Mouse (Mus musculus) E14TG2a.4 (cell line): ENCODE measurements at regions not wholly inside any gene's neighbourhood (a gene's known extent, or its start where the extent isn't known, plus 50 kb on each side); places are given as distances from the start of the nearest gene placed in this dataset.

Source experiments
- H3K27me3 ChIP-seq: 2 replicates; pipeline ENCODE4 v1.6.1; 2014; ENCODE audit warnings: low read length, control low read depth; ENCODE audit not compliant: insufficient read depth
- H3K36me3 ChIP-seq: 2 replicates; pipeline ENCODE4 v1.6.1; 2014; ENCODE audit warnings: low read length, control low read depth; ENCODE audit not compliant: insufficient read depth
- H3K4me1 ChIP-seq: replicated peaks from 2 replicates; pipeline ENCODE4 v1.6.1; 2014; ENCODE audit warnings: low read depth, low read length, control low read depth
- H3K4me3 ChIP-seq: replicated peaks from 2 replicates; pipeline ENCODE4 v1.5.1; 2014; ENCODE audit warnings: mild to moderate bottlenecking, low read length
- H3K9me3 ChIP-seq: 2 replicates; pipeline ENCODE4 v1.6.1; 2014; ENCODE audit warnings: low read length, control low read depth
- CTCF ChIP-seq: conservative IDR thresholded peaks from 2 replicates; pipeline ENCODE4 v1.5.1; 2014; ENCODE audit warnings: low read length
- NANOG ChIP-seq: IDR thresholded peaks from 2 replicates; pipeline ENCODE4 v1.6.1; 2014; ENCODE audit warnings: borderline replicate concordance, low read length, mixed read lengths
- POU5F1 ChIP-seq: IDR thresholded peaks from 2 replicates; pipeline ENCODE4 v1.6.1; 2014; ENCODE audit warnings: low read length, borderline replicate concordance

GRCm38 (mm10) chr15:97591406-97591805, 114.2 kb downstream of the Rpap3 start:
- Histone ChIP-seq H3K4me1 (peaks cover 85% of the 10 kb centered on the region), H3K36me3 (no peaks in the 10 kb centered on the region), H3K4me3 (no peak overlapping the region), H3K27me3 (no peaks in the 10 kb centered on the region), H3K9me3 (no peaks in the 10 kb centered on the region)
- TF ChIP-seq CTCF (no peak), NANOG (no peak), POU5F1 (no peak)

GRCm38 (mm10) chr15:97590732-97591292, 114.8 kb downstream of the Rpap3 start:
- Histone ChIP-seq H3K4me3 (no peak overlapping the region), H3K9me3 (no peaks in the 10 kb centered on the region), H3K27me3 (no peaks in the 10 kb centered on the region), H3K36me3 (no peaks in the 10 kb centered on the region), H3K4me1 (peaks cover 79% of the 10 kb centered on the region)
- TF ChIP-seq POU5F1 (no peak), CTCF (no peak), NANOG (no peak)

GRCm38 (mm10) chr15:97587571-97588205, 117.9 kb downstream of the Rpap3 start:
- no peaks in the 10 kb centered on the region for H3K36me3 ChIP-seq
- H3K9me3 ChIP-seq, result peaks cover 10% of the 10 kb centered on the region
- H3K27me3 ChIP-seq, result no peaks in the 10 kb centered on the region
- no peak overlapping the region for H3K4me3 ChIP-seq
- peaks cover 70% of the 10 kb centered on the region for H3K4me1 ChIP-seq
- TF ChIP-seq POU5F1 (no peak), NANOG (no peak), CTCF (no peak)

GRCm38 (mm10) chr15:97581724-97582154, 123.9 kb downstream of the Rpap3 start:
- H3K4me1 ChIP-seq, result peaks cover 43% of the 10 kb centered on the region
- 0 out of 2 replicates have a peak overlapping the region, but pooled peaks have one; percentile 5 for H3K4me3 ChIP-seq
- H3K36me3 ChIP-seq, result no peaks in the 10 kb centered on the region
- TF ChIP-seq NANOG (no peak), CTCF (peak; percentile 79)
- no peaks in the 10 kb centered on the region for H3K27me3 ChIP-seq
- peaks cover 17% of the 10 kb centered on the region for H3K9me3 ChIP-seq

- peaks cover 43% of the 10 kb centered on the region for H3K4me1 ChIP-seq
- H3K9me3 ChIP-seq, result peaks cover 17% of the 10 kb centered on the region
- no peaks in the 10 kb centered on the region for H3K27me3 ChIP-seq
- no peak overlapping the region for H3K4me3 ChIP-seq
- H3K36me3 ChIP-seq, result no peaks in the 10 kb centered on the region
- TF ChIP-seq NANOG (no peak), POU5F1 (no peak), CTCF (no peak)
Measured at GRCm38 (mm10) chr15:97580726-97581125, 124.9 kb downstream of the Rpap3 start.

GRCm38 (mm10) chr15:97578046-97578445, 127.6 kb downstream of the Rpap3 start:
- Histone ChIP-seq H3K4me1 (peaks cover 33% of the 10 kb centered on the region), H3K36me3 (no peaks in the 10 kb centered on the region), H3K4me3 (no peak overlapping the region), H3K27me3 (no peaks in the 10 kb centered on the region), H3K9me3 (peaks cover 7% of the 10 kb centered on the region)
- TF ChIP-seq CTCF (no peak), POU5F1 (no peak), NANOG (no peak)

- H3K4me1 ChIP-seq, result peaks cover 25% of the 10 kb centered on the region
- H3K36me3 ChIP-seq, result no peaks in the 10 kb centered on the region
- no peak overlapping the region for H3K4me3 ChIP-seq
- TF ChIP-seq CTCF, result no peak
- no peak for TF ChIP-seq NANOG
- no peak for TF ChIP-seq POU5F1
- peaks cover 7% of the 10 kb centered on the region for H3K9me3 ChIP-seq
- no peaks in the 10 kb centered on the region for H3K27me3 ChIP-seq
Measured at GRCm38 (mm10) chr15:97577196-97577595, 128.4 kb downstream of the Rpap3 start.

GRCm38 (mm10) chr15:97572639-97573038, 133.0 kb downstream of the Rpap3 start:
- no peaks in the 10 kb centered on the region for H3K9me3 ChIP-seq
- H3K4me3 ChIP-seq, result no peak overlapping the region
- TF ChIP-seq NANOG, result no peak
- no peak for TF ChIP-seq POU5F1
- TF ChIP-seq CTCF, result no peak
- no peaks in the 10 kb centered on the region for H3K4me1 ChIP-seq
- H3K27me3 ChIP-seq, result no peaks in the 10 kb centered on the region
- no peaks in the 10 kb centered on the region for H3K36me3 ChIP-seq

- no peaks in the 10 kb centered on the region for H3K9me3 ChIP-seq
- no peaks in the 10 kb centered on the region for H3K36me3 ChIP-seq
- no peak for TF ChIP-seq POU5F1
- H3K4me3 ChIP-seq, result no peak overlapping the region
- no peaks in the 10 kb centered on the region for H3K4me1 ChIP-seq
- no peaks in the 10 kb centered on the region for H3K27me3 ChIP-seq
Measured at GRCm38 (mm10) chr15:97571885-97572284, 133.7 kb downstream of the Rpap3 start.
